Mouse (Mus musculus) effector memory CD4-positive, alpha-beta T cell, adult 7 months (primary cell): ENCODE data around the gene Znrf3. TPM values are rescaled to one million over a fixed set of nuclear protein-coding genes. Genes with fewer than 3 reads are reported as not detected.

ENCODE experiments used
- polyA plus RNA-seq: library from polyadenylated mRNA; unstranded; fragments of 100-300 nt; shearing (Covaris generic); gene quantifications from one replicate; pipeline ENCODE4 v1.2.1, GENCODE M21; 2017

Znrf3 gene
- 12.0 TPM for polyA plus RNA-seq

DNA sequence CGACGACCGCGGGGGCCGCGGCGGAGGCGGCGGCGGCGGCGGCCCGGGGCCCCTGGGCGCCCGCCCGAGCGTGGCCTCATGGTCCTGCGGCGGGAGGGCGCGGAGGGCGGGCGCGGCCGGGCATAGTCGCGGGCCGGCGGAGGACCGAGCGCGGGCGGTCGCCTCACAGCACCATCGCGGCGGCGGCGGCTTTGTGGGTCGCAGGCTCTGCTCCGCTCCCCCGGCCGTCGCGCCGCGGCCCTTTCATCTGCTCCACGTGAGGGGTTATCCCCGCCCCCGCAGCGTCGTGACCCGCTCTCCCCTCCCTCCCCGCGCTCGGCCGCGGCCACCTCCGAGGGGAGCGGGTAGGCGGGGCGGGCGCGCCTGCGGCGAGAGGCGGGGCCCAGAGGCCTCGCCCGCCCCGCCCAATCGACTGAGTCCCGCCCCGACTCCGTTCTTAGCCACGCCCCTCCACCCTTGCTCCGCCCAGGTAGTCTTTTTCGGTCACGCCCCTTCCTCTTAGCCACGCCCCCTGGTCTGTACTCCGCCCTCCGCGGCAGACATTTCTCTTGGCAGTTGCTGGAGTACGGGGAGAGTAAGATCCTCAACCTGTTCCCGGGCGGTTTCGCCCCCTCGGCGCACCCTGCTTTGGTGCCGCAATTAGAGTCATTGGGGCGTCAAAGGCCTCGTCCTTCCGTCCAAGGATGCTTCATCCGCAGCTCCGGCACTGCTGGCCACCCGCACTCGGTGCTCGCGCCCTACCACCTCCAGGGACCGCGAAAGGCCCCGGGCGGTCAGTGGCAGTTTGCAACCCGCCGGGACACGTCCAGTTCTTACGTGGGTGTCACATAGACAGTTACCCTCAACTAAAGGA, at the start of gene Znrf3:
Gene Znrf3, minus strand, starts transcription at position 249 of the 853 bp plus-strand sequence.

DNA sequence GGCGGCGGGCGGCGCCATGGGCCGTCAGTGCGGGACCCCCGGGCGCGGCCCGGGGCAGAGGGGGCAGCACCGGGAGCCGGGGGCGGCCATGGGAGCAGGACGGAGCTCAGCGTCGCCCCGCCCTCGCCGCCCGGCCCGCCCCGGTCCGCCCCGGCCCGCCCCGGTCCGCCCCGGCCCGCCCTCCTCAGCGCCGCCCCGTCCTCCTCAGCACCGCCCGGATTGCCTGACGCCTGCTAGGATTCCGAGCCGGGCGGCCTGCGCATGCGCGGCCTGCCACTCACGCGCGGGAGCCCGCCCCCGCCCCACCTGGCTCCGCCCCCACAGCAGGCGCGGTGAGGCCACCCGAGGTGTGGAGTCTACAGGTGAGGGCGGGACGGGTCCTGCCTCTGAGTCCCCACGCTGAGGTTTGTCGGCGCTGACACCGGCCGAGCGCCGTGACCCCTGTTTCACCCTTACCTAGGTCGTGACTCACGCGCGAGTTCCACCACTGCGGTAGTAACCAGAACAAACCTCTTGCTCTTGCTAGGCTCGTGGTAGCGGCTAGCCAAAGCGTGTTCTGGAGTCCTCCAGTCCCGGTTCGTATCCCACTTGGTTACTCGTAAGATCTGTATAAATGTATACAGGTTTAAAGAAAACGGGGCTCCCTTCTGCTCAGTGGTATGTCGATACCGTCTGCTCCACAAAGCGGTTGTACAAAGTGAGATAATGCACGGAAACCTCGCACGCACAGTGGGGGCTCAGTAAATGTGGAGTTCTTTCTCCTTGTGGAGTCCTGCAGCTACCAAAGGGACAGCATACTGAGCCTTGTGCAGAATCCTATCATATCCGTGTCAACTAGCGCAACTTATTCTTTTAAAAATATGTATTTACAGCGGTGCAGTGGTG, 182.9 kb downstream of the Znrf3 start, which contains the start of gene Kremen1:
Gene Kremen1, minus strand, starts transcription at position 51 of the 885 bp plus-strand sequence.

Other genes starting within 250 kb of the Znrf3 start
- gene Kremen1, start 183.3 kb downstream of the Znrf3 start, polyA plus RNA-seq, result 17.0 TPM
- 209 TPM for gene Xbp1, start 75.8 kb upstream of the Znrf3 start, polyA plus RNA-seq
- gene Ccdc117, start 97.3 kb upstream of the Znrf3 start, polyA plus RNA-seq, result 105 TPM
- 0.16 TPM for gene Ankrd36, start 124.8 kb upstream of the Znrf3 start, polyA plus RNA-seq